Mouse (Mus musculus) inflammation-experienced regulatory T-cells, adult 6 months (primary cell): ENCODE results near the gene Gtf2i. TPM values are rescaled to one million over a fixed set of nuclear protein-coding genes. Genes with fewer than 3 reads are reported as not detected.
A peak's percentile ranks its signal among the peaks of the same experiment; 100 is the strongest.

Experiments
- ATAC-seq: one replicate; pipeline ENCODE4 v1.8.0; 2017
- polyA plus RNA-seq, 3 experiments: library from polyadenylated mRNA; unstranded; fragments of 100-300 nt; shearing (Covaris generic); gene quantifications; one replicate each; pipeline ENCODE4 v1.2.1; 2017

Gtf2i gene
- polyA plus RNA-seq, 3 experiments from 2014 or later, result 91.5 to 97.5 (median 94.5) TPM

GRCm38 (mm10) chr5:134275556-134275955, 39.0 kb downstream of the Gtf2i start:
- ATAC-seq, result peak; percentile 35

GRCm38 (mm10) chr5:134275021-134275420, 39.5 kb downstream of the Gtf2i start:
- no peak for ATAC-seq

- ATAC-seq, result no peak
Measured at GRCm38 (mm10) chr5:134273761-134274160, 40.8 kb downstream of the Gtf2i start.

- no peak for ATAC-seq
Measured at GRCm38 (mm10) chr5:134272761-134273160, 41.8 kb downstream of the Gtf2i start.

GRCm38 (mm10) chr5:134271421-134271820, 43.1 kb downstream of the Gtf2i start:
- no peak for ATAC-seq

GRCm38 (mm10) chr5:134270566-134270965, 44.0 kb downstream of the Gtf2i start:
- no peak for ATAC-seq

- peak; percentile 72 for ATAC-seq
Measured at GRCm38 (mm10) chr5:134269751-134270150, 44.8 kb downstream of the Gtf2i start.

- no peak for ATAC-seq
Measured at GRCm38 (mm10) chr5:134268751-134269150, 45.8 kb downstream of the Gtf2i start.

GRCm38 (mm10) chr5:134266404-134266803, 48.2 kb downstream of the Gtf2i start:
- ATAC-seq, result peak; percentile 78

GRCm38 (mm10) chr5:134265890-134266289, 48.7 kb downstream of the Gtf2i start:
- ATAC-seq, result no peak

- no peak for ATAC-seq
Measured at GRCm38 (mm10) chr5:134260001-134260636, 54.4 kb downstream of the Gtf2i start.

GRCm38 (mm10) chr5:134258934-134259333, 55.6 kb downstream of the Gtf2i start:
- ATAC-seq, result no peak

GRCm38 (mm10) chr5:134258395-134258794, 56.2 kb downstream of the Gtf2i start:
- ATAC-seq, result peak; percentile 81

- ATAC-seq, result no peak
Measured at GRCm38 (mm10) chr5:134257349-134258031, 57.1 kb downstream of the Gtf2i start.

- no peak for ATAC-seq
Measured at GRCm38 (mm10) chr5:134255294-134255693, 59.3 kb downstream of the Gtf2i start.

GRCm38 (mm10) chr5:134253806-134254205, 60.8 kb downstream of the Gtf2i start:
- ATAC-seq, result no peak

GRCm38 (mm10) chr5:134251083-134251482, 63.5 kb downstream of the Gtf2i start:
- ATAC-seq, result no peak

GRCm38 (mm10) chr5:134250601-134251000, 64.0 kb downstream of the Gtf2i start:
- no peak for ATAC-seq

GRCm38 (mm10) chr5:134249245-134249649, 65.3 kb downstream of the Gtf2i start:
- no peak for ATAC-seq

- ATAC-seq, result no peak
Measured at GRCm38 (mm10) chr5:134248608-134249244, 65.8 kb downstream of the Gtf2i start.

- no peak for ATAC-seq
Measured at GRCm38 (mm10) chr5:134246146-134246545, 68.4 kb downstream of the Gtf2i start.

- ATAC-seq, result no peak
Measured at GRCm38 (mm10) chr5:134244890-134245289, 69.7 kb downstream of the Gtf2i start.

GRCm38 (mm10) chr5:134243661-134244436, 70.7 kb downstream of the Gtf2i start:
- ATAC-seq, result peak; percentile 84
